Mouse (Mus musculus): ENCODE data around the gene Hist1h1b. TPM values are rescaled to one million over a fixed set of nuclear protein-coding genes. Genes with fewer than 3 reads are reported as not detected.
A peak's percentile ranks its signal among the peaks of the same experiment; 100 is the strongest.
"Not testable (repeated sequence)": the region's sequence is repeated elsewhere in the genome, so short reads cannot be mapped to it uniquely, and the experiment has no call there.

The Hist1h1b gene
- polyA plus RNA-seq (2014; fragmentation: Nextera tagmentation; extraction: Ambion mirVana), result 18.5 and 19.7 TPM in 2 replicates

GRCm38 (mm10) chr13:21779767-21780731 is at the start of gene Hist1h1b:
TSS of gene Hist1h1b (minus strand) at chr13:21780625.
- H3K4me1 ChIP-seq (ENCODE audit: insufficient read depth), result peaks cover 4% of the 10 kb centered on the region; the same call in 1 of the 2 replicates
- H3K27me3 ChIP-seq (ENCODE audit: insufficient read depth, low read length), result no peaks in the 10 kb centered on the region
- DNase-seq (peak; percentile 96), ATAC-seq (ENCODE audit: insufficient read depth) (peak; percentile 55)
- peak within 1 kb of the TSS; percentile 70 for H3K4me3 ChIP-seq (ENCODE audit: low read depth, low read length)
- peak within 1 kb of the TSS; percentile 99 for H3K9ac ChIP-seq
- under 1% methylated on average over 44 of the region's 44 CpGs for WGBS
- H3K36me3 ChIP-seq (ENCODE audit: insufficient read depth), result no peaks in the 10 kb centered on the region
- no peaks in the 10 kb centered on the region for H3K9me3 ChIP-seq (ENCODE audit: low read depth, low read length)
- H3K27ac ChIP-seq (ENCODE audit: low read depth), result peak within 1 kb of the TSS; percentile 100
- peak within 1 kb of the TSS; percentile 88 for H3K4me2 ChIP-seq
- no peak for TF ChIP-seq CTCF (IDR thresholded peaks at IDR 0.05; ENCODE audit: low read depth)

DNA sequence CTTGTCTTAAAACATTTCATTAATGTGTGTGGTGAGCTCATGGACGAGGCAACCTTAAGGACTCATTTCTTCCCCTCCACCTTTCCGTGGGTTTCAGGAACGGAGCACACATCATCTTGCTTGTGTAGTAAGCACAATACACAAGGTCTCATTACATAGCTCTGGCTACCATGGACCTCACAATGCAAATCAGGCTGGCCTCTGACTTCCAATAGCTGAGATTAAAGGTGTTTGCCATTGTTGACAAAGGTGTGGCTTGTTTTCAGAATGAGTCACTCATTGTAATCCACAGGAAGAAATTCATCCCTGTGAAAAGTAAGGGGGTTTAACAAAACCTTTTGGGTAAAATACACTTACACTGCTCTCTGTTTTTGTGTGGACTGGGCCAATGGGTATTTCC is 48.1 kb upstream of the Hist1h1b start:
- Histone ChIP-seq H3K9me3 (ENCODE audit: low read depth, low read length) (no peaks in the 10 kb centered on the region), H3K36me3 (ENCODE audit: insufficient read depth) (no peaks in the 10 kb centered on the region), H3K4me3 (ENCODE audit: low read depth, low read length) (no peak overlapping the region), H3K9ac (no peak overlapping the region), H3K27ac (ENCODE audit: low read depth) (no peak overlapping the region), H3K4me1 (ENCODE audit: insufficient read depth) (no peaks in the 10 kb centered on the region), H3K27me3 (ENCODE audit: insufficient read depth, low read length) (no peaks in the 10 kb centered on the region), H3K4me2 (no peak overlapping the region)
- 67% methylated on average over 3 of the region's 3 CpGs for WGBS
- ATAC-seq (ENCODE audit: insufficient read depth), result no peak
- TF ChIP-seq CTCF (IDR thresholded peaks at IDR 0.05; ENCODE audit: low read depth), result no peak
- no peak for DNase-seq

- DNase-seq; ATAC-seq (ENCODE audit: insufficient read depth); H3K9me3 ChIP-seq (ENCODE audit: low read depth, low read length); H3K4me3 ChIP-seq (ENCODE audit: low read depth, low read length); H3K9ac ChIP-seq; H3K27me3 ChIP-seq (ENCODE audit: insufficient read depth, low read length); H3K36me3 ChIP-seq (ENCODE audit: insufficient read depth); H3K27ac ChIP-seq (ENCODE audit: low read depth); H3K4me1 ChIP-seq (ENCODE audit: insufficient read depth); H3K4me2 ChIP-seq: not testable (repeated sequence)
- WGBS, result 74% methylated on average over 6 of the region's 16 CpGs
Observed at GRCm38 (mm10) chr13:21820082-21820890, 39.9 kb upstream of the Hist1h1b start.

GRCm38 (mm10) chr13:21812092-21812491 is 31.7 kb upstream of the Hist1h1b start:
- not testable (repeated sequence) for H3K9ac ChIP-seq; H3K4me1 ChIP-seq (ENCODE audit: insufficient read depth); DNase-seq; H3K9me3 ChIP-seq (ENCODE audit: low read depth, low read length); H3K36me3 ChIP-seq (ENCODE audit: insufficient read depth); H3K4me3 ChIP-seq (ENCODE audit: low read depth, low read length); H3K27me3 ChIP-seq (ENCODE audit: insufficient read depth, low read length)
- ATAC-seq (ENCODE audit: insufficient read depth), result peak; percentile 58
- 0% methylated on average over 12 of the region's 14 CpGs for whole genome bisulfite sequencing
- Histone ChIP-seq H3K27ac (ENCODE audit: low read depth) (peak overlapping the region; percentile 67), H3K4me2 (peak overlapping the region; percentile 38; the same call in 1 of the 2 replicates)

- not testable (repeated sequence) for H3K9me3 ChIP-seq (ENCODE audit: low read depth, low read length); H3K4me1 ChIP-seq (ENCODE audit: insufficient read depth); H3K27me3 ChIP-seq (ENCODE audit: insufficient read depth, low read length); H3K4me3 ChIP-seq (ENCODE audit: low read depth, low read length); H3K9ac ChIP-seq; DNase-seq; H3K36me3 ChIP-seq (ENCODE audit: insufficient read depth)
- peak within 1 kb of the TSS; percentile 67 for H3K27ac ChIP-seq (ENCODE audit: low read depth)
- WGBS, result no CpG with 5 or more reads among the region's 24 CpGs
- peak; percentile 59 for ATAC-seq (ENCODE audit: insufficient read depth)
- H3K4me2 ChIP-seq, result peak within 1 kb of the TSS; percentile 38; the same call in 1 of the 2 replicates
Observed at GRCm38 (mm10) chr13:21811539-21811938, 31.1 kb upstream of the Hist1h1b start, which contains the start of gene Hist1h4m. TSS of gene Hist1h4m (plus strand) at chr13:21811746.

GRCm38 (mm10) chr13:21811074-21811473 is 30.6 kb upstream of the Hist1h1b start:
- DNase-seq; H3K9me3 ChIP-seq (ENCODE audit: low read depth, low read length); H3K4me2 ChIP-seq; H3K27ac ChIP-seq (ENCODE audit: low read depth); H3K36me3 ChIP-seq (ENCODE audit: insufficient read depth); H3K9ac ChIP-seq; H3K27me3 ChIP-seq (ENCODE audit: insufficient read depth, low read length); H3K4me1 ChIP-seq (ENCODE audit: insufficient read depth); H3K4me3 ChIP-seq (ENCODE audit: low read depth, low read length): not testable (repeated sequence)
- no CpG with 5 or more reads among the region's 8 CpGs for WGBS
- ATAC-seq (ENCODE audit: insufficient read depth), result peak; percentile 41

DNA sequence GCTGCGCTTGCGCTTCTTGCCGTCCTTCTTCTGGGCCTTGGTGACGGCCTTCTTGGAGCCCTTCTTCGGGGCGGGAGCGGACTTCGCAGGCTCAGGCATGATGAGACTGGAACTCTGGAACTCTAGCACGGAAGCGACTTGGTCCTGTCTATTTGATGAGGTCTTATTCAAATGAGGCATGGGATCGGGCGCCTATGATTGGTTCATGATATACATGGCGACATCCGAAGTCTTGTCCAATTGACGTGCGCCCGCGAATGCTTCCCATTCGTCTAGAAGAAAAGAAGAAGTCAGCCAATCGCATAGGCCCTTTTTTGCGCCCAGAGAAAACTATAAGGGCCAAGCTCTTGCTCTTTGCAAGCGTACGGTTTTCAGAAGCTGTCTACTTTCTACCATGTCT is 29.6 kb upstream of the Hist1h1b start, which contains the start of the genes Hist1h2bq and Hist1h2ao:
Hist1h2bq (minus strand) TSS at position 125 of the 400 bp plus-strand sequence.
Hist1h2ao (plus strand) TSS at position 393 of the 400 bp plus-strand sequence.
- H3K4me2 ChIP-seq; H3K36me3 ChIP-seq (ENCODE audit: insufficient read depth); DNase-seq; H3K27me3 ChIP-seq (ENCODE audit: insufficient read depth, low read length); H3K9ac ChIP-seq; H3K4me1 ChIP-seq (ENCODE audit: insufficient read depth); H3K4me3 ChIP-seq (ENCODE audit: low read depth, low read length); H3K9me3 ChIP-seq (ENCODE audit: low read depth, low read length); H3K27ac ChIP-seq (ENCODE audit: low read depth): not testable (repeated sequence)
- no CpG with 5 or more reads among the region's 23 CpGs for WGBS
- ATAC-seq (ENCODE audit: insufficient read depth), result peak; percentile 96

DNA sequence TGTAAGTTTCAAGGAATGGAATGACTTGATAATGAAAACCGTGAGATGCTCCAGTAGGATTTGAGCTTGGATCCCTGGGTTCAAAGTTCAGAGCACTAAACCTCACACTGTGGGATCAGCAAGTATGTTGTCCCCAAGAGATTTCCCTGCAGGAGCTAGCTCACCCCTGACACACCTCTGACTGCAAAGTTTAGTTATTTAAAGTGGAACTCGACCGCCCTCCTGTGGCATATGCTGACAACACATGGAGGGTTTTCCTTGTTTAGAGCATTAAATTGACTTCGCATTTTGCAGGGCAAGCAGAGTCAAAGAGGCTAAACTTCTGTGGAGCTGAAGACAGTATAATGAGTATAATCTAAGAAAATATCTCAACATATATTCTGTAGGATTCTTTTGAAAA is 22.6 kb upstream of the Hist1h1b start:
- H3K27ac ChIP-seq (ENCODE audit: low read depth); H3K27me3 ChIP-seq (ENCODE audit: insufficient read depth, low read length); H3K36me3 ChIP-seq (ENCODE audit: insufficient read depth); H3K4me2 ChIP-seq; H3K9ac ChIP-seq; DNase-seq; H3K4me3 ChIP-seq (ENCODE audit: low read depth, low read length); H3K4me1 ChIP-seq (ENCODE audit: insufficient read depth); H3K9me3 ChIP-seq (ENCODE audit: low read depth, low read length): not testable (repeated sequence)
- no CpG with 5 or more reads among the region's 4 CpGs for WGBS
- ATAC-seq (ENCODE audit: insufficient read depth), result peak; percentile 86

GRCm38 (mm10) chr13:21797163-21797562 is 16.7 kb upstream of the Hist1h1b start:
- H3K4me3 ChIP-seq (ENCODE audit: low read depth, low read length); H3K9me3 ChIP-seq (ENCODE audit: low read depth, low read length); H3K36me3 ChIP-seq (ENCODE audit: insufficient read depth); H3K9ac ChIP-seq; H3K27ac ChIP-seq (ENCODE audit: low read depth); DNase-seq; H3K4me1 ChIP-seq (ENCODE audit: insufficient read depth); H3K4me2 ChIP-seq; ATAC-seq (ENCODE audit: insufficient read depth); H3K27me3 ChIP-seq (ENCODE audit: insufficient read depth, low read length): not testable (repeated sequence)

Measured in lung, embryonic 14.5 days (tissue).